Mouse (Mus musculus): ENCODE results near the gene Pgap2. TPM values are rescaled to one million over a fixed set of nuclear protein-coding genes. Genes with fewer than 3 reads are reported as not detected.
"Not testable (repeated sequence)": the region's sequence is repeated elsewhere in the genome, so short reads cannot be mapped to it uniquely, and the experiment has no call there.

The Pgap2 gene
- total RNA-seq, 2 experiments from 2014 or later: 32.9 to 80.7 TPM

- ATAC-seq (replicated peaks; ENCODE audit: poor library complexity): no peak
These were observed 50.5 kb downstream of the Pgap2 start for GRCm38 (mm10) chr7:102260518-102260917.

GRCm38 (mm10) chr7:102263020-102263419 lies 53.0 kb downstream of the Pgap2 start:
- no peak for ATAC-seq (replicated peaks; ENCODE audit: poor library complexity)

DNA sequence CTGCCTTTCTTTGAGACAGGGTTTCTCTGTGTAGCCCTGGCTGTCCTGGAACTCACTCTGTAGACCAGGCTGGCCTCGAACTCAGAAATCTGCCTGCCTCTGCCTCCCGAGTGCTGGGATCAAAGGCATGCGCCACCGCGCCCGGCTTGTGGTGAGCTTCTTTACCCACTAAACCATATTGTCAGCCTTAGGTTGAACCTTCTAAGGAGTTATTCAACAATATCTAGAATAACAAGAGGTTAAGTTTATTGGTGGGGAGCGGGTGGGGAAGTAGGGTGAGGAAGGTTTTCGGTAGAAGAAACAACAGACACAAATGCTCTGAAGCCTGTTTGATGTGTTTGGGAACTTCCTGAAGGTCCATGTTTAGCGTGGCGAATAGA lies 56.0 kb downstream of the Pgap2 start:
- ATAC-seq (replicated peaks; ENCODE audit: poor library complexity): not testable (repeated sequence)

- peak; percentile 51 for ATAC-seq (replicated peaks; ENCODE audit: poor library complexity)
These were observed 56.5 kb downstream of the Pgap2 start for GRCm38 (mm10) chr7:102266401-102267042.

GRCm38 (mm10) chr7:102267113-102267579 lies 57.1 kb downstream of the Pgap2 start:
- ATAC-seq (replicated peaks; ENCODE audit: poor library complexity): peak; percentile 73

GRCm38 (mm10) chr7:102267601-102268394 lies 57.8 kb downstream of the Pgap2 start, which contains the start of gene Stim1:
Stim1 (plus strand) TSS chr7:102267806.
- ATAC-seq (replicated peaks; ENCODE audit: poor library complexity): peak; percentile 43

DNA sequence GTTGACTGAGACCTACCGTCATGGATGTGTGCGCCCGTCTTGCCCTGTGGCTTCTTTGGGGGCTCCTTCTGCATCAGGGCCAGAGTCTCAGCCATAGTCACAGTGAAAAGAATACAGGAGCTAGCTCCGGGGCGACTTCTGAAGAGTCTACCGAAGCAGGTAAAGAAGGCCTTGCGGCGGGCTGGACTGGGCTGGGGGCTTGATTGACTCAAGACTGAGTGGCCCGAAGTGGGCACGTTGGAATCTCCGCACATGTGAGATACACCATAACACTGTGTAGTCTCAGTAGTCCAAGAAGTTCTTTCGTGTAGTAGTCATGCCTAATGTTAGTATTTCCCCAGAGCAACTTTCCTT lies 58.4 kb downstream of the Pgap2 start:
- ATAC-seq (replicated peaks; ENCODE audit: poor library complexity): no peak

GRCm38 (mm10) chr7:102272422-102272948 lies 62.5 kb downstream of the Pgap2 start:
- no peak for ATAC-seq (replicated peaks; ENCODE audit: poor library complexity)

DNA sequence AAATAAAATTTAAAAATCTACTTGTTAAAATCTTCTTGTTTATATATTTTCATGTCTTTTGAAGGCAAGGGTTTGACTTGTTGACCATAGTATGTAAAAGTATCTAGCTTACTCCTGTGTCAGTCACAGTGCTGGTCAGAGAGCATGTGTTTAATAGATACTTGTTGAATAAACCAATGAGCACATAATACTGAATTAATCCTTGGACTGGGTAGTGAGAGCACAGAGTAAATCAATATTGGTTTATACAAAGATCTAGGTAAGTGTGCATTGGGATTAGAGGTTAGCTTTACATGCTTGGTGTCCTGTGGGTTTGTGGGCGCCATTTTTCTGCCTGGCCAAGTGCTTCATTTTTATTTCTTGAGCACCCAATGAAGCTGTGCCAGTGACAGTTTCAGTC lies 71.4 kb downstream of the Pgap2 start:
- no peak for ATAC-seq (replicated peaks; ENCODE audit: poor library complexity)

DNA sequence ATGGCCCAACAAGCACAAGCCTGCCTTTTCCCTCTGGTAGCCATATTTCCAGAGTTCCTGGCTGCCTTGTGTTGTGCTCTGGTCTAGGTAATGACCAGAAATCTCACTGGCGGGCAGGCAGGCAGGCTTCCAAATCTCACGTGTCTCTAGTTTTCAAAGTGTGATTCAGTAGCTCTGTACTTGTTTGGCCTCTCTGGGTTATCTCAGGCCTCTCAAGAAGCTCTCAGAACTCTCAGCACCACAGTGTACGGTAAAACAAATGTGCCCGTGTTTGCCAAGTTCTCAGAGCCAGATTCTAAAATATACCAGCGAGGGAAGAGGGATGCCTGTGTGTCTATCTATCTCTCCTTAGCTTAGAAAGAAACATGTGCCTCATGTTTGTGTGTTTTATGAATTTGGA lies 72.3 kb downstream of the Pgap2 start:
- ATAC-seq (replicated peaks; ENCODE audit: poor library complexity): no peak

Other genes with a start within 250 kb of the Pgap2 start
- gene Il18bp, start 191.5 kb upstream of the Pgap2 start, total RNA-seq (2015): 3.1 and 7.6 TPM in 2 replicates
- 2.1 and 2.5 TPM in 2 replicates for gene Il18bp, start 191.5 kb upstream of the Pgap2 start, total RNA-seq (2017)
- gene Rnf121, start 144.7 kb upstream of the Pgap2 start, total RNA-seq (2015): 11.3 and 12.2 TPM in 2 replicates
- gene Rnf121, start 144.7 kb upstream of the Pgap2 start, total RNA-seq (2017): 7.1 and 12.7 TPM in 2 replicates
- 17.6 and 19.7 TPM in 2 replicates for gene Xndc1, start 144.7 kb upstream of the Pgap2 start, total RNA-seq (2015)
- gene Xndc1, start 144.7 kb upstream of the Pgap2 start, total RNA-seq (2017): 28.4 and 30.3 TPM in 2 replicates
- 0.57 and 0.85 TPM in 2 replicates for gene Xntrpc, start 144.5 kb upstream of the Pgap2 start, total RNA-seq (2015)
- gene Xntrpc, start 144.5 kb upstream of the Pgap2 start, total RNA-seq (2017): 0.34 and 0.92 TPM in 2 replicates
- not detected in 2 replicates for gene Trpc2, start 127.1 kb upstream of the Pgap2 start, total RNA-seq (2015)
- gene Trpc2, start 127.1 kb upstream of the Pgap2 start, total RNA-seq (2017): 0.24 TPM in 1 of 2 replicates, not detected in the other
- gene Art1, start 108.5 kb upstream of the Pgap2 start, total RNA-seq (2015): not detected in 2 replicates
- gene Art1, start 108.5 kb upstream of the Pgap2 start, total RNA-seq (2017): not detected in 2 replicates
- 0.12 TPM in 1 of 2 replicates, not detected in the other for gene Art5, start 100.7 kb upstream of the Pgap2 start, total RNA-seq (2015)
- gene Art5, start 100.7 kb upstream of the Pgap2 start, total RNA-seq (2017): 0.17 and 0.20 TPM in 2 replicates
- not detected in 2 replicates for gene Chrna10, start 93.4 kb upstream of the Pgap2 start, total RNA-seq (2015)
- gene Chrna10, start 93.4 kb upstream of the Pgap2 start, total RNA-seq (2017): not detected in 2 replicates
- gene Nup98, start within 50 bp of the Pgap2 start, total RNA-seq (2015): 75.3 TPM in 2 replicates
- gene Nup98, start within 50 bp of the Pgap2 start, total RNA-seq (2017): 41.3 and 46.1 TPM in 2 replicates
- 208 and 213 TPM in 2 replicates for gene Rhog, start 45.8 kb downstream of the Pgap2 start, total RNA-seq (2015)
- 44.7 and 47.3 TPM in 2 replicates for gene Rhog, start 45.8 kb downstream of the Pgap2 start, total RNA-seq (2017)
- gene Stim1, start 57.6 kb downstream of the Pgap2 start, total RNA-seq (2015): 22.4 and 23.5 TPM in 2 replicates
- 33.5 and 36.4 TPM in 2 replicates for gene Stim1, start 57.6 kb downstream of the Pgap2 start, total RNA-seq (2017)
- 245 and 255 TPM in 2 replicates for gene Rrm1, start 231.5 kb downstream of the Pgap2 start, total RNA-seq (2015)
- 673 and 874 TPM in 2 replicates for gene Rrm1, start 231.5 kb downstream of the Pgap2 start, total RNA-seq (2017)

Data from megakaryocyte progenitor cell, adult 5-6 weeks (primary cell).